Mouse (Mus musculus) thymus, postnatal 4 days (tissue): ENCODE results near the gene Ppp1r36.
A peak's percentile ranks its signal among the peaks of the same experiment; 100 is the strongest.
"Not testable (repeated sequence)": the region's sequence is repeated elsewhere in the genome, so short reads cannot be mapped to it uniquely, and the experiment has no call there.

Experiments
- DNase-seq: peaks from one replicate; pipeline ENCODE4 v3.0.0; 2021

Gene Ppp1r36

DNA sequence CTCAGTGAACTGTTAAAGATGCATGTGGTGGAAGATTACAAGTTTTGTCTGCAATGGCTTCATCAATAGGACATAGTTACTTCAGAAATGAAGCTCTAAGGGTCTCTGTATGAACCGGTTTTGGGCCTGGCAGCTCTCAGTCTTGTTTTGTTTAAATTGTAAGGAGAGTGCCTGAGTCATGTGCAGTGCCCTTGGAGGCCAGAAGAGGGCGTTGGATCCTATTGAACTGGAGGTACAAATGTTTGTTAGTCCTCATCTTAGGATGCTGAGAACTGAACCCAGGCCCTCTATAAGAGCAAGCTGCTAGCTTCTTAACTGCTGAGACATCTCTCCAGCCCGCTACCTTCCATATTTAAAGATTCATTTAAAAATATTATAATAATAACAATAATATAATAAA is 15.7 kb upstream of the Ppp1r36 start:
- DNase-seq = peak; percentile 25

DNA sequence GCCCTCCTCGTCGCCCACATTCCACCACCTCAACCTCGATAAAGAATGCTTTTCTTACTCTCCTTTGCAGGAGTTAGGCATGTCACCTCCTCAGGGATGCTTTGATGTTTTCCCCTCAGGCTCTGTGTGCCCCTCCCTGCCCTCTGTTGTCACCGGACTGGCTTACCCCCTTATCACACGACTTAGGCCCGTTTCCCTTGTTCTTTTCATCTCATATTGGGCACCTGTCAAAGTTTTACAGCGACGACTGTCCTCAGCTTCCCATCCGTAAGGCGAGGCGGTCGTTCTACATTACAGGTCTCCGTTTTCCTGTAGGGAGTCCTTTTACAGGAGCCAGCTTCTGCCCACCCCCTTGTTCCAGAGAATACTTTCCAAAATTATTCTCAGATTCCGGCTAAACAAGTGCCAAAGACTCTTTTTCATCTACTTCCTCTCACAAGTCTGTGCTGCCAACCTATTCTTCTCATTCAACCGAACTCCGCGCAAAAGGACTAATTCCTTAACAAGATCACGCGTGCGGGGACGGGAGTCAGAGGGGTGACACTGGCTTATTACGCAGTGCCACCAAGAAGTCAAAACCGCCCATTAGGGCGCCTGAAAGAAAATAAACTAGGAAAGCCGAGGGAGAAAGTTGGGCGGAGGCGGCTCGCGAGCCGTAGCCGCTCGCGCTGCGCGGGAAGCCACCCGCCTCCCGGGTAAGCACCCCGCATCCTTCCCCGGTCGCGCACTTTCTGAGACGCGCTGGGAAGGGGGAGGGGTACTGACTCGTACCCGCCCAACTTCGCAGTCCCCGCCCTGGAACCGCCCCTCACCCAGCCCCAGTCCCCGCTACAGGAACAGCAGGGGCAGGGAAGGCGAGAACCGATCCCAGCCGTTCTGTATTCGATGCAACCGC is 14.1 kb upstream of the Ppp1r36 start:
- DNase-seq = peak; percentile 94

DNA sequence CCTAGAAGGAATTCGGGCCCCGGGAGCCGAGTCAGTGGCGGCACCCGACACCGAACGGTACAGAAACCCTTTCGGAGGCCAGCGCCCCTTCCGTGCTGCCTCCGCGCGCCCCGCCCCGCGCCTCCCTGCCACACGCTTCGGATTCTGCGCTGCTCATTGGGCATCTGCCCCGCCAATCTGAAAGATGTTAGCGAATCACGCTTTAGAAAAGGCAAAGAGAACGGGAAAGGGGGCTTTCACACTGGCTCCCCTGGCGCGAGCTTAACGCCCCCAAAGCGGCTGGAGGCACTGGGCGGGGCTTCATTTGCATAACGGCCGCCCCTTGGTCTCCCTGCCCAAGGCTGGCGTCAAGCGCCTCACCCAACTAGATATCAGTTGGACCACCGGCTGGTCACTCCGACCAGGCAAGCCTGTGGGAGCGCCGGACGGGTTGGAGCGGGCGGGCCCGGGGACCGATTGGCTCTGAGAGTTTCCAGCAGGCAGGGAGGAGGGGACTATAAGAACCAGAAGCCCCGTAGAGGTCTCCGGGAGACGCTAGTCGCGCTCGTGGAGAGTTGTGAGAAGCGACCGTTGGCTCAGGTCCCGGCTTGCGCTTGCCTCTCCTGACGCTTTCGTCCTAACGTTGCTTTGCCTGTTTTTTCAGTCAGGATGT is 13.3 kb upstream of the Ppp1r36 start, which contains the start of gene Hspa2:
TSS of gene Hspa2 (plus strand) at position 291 of the 652 bp plus-strand sequence.
- DNase-seq = peak; percentile 99

DNA sequence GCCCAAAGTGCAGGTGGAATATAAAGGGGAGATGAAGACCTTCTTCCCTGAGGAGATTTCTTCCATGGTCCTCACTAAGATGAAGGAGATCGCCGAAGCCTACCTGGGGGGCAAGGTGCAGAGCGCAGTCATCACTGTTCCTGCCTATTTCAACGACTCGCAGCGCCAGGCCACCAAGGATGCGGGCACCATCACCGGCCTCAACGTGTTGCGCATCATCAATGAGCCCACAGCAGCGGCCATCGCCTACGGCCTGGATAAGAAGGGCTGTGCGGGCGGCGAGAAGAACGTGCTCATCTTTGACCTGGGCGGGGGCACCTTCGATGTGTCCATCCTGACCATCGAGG is 12.5 kb upstream of the Ppp1r36 start:
- DNase-seq = peak; percentile 40

DNA sequence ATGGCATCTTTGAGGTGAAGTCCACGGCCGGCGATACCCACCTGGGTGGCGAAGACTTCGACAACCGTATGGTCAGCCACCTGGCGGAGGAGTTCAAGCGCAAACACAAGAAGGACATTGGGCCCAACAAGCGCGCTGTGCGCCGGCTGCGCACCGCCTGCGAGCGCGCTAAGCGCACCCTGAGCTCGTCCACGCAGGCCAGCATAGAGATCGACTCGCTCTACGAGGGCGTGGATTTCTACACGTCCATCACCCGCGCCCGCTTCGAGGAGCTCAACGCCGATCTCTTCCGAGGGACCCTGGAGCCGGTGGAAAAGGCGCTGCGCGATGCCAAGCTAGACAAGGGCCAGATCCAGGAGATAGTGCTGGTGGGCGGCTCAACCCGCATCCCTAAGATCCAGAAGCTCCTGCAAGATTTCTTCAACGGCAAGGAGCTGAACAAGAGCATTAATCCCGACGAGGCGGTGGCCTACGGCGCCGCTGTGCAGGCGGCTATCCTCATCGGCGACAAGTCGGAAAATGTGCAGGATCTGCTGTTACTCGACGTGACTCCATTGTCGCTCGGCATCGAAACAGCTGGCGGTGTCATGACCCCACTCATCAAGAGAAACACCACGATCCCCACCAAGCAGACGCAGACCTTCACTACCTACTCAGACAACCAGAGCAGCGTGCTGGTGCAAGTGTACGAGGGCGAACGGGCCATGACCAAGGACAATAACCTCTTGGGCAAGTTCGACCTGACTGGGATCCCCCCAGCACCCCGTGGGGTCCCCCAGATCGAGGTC is 12.0 kb upstream of the Ppp1r36 start:
- DNase-seq = peak; percentile 43

DNA sequence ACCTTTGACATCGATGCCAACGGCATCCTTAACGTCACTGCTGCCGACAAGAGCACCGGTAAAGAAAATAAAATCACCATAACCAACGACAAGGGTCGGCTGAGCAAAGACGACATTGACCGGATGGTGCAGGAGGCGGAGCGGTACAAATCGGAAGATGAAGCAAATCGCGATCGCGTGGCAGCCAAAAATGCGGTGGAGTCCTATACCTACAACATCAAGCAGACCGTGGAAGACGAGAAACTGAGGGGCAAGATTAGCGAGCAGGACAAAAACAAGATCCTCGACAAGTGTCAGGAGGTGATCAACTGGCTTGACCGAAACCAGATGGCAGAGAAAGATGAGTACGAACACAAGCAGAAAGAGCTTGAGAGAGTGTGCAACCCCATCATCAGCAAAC is 11.4 kb upstream of the Ppp1r36 start:
- DNase-seq = no peak

DNA sequence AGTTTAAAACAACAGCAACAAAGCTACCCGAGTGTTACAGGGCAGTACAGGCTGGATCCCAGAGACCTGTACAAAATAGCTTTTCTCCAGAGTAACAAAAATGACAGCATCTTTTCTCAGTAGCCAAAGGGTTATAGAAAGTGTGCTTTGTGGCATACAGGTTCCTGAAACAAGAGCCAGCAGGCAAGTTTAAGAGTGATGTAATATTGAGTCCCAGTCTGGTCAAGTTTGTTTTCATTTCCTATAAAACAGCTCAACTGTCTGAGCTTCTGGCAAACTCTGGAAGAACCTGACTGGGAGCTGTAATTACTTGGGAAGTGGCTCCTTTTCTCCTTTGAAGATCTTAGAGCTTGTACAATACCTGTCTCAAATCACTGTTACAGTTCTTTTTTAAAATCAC is 10.2 kb upstream of the Ppp1r36 start:
- DNase-seq = no peak

DNA sequence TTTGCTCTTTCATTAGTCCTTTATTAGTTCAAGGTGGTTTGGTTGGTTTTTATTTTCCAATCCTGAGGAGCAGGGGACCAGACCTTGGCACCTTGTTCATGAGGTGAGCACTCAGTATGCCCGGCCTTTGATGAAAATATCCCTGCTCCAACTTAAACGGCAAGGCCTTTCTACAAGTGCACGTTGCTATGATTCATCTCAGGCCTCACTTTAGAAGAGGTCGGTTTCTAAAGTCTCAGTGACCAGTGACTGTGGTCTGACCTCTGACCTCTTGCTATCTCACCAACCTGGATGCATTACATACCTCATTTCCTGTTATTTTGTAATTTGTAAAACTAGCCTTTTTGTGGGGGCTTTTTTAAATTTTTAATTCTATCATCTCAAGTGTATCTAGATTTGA is 8.2 kb upstream of the Ppp1r36 start:
- DNase-seq = no peak

DNA sequence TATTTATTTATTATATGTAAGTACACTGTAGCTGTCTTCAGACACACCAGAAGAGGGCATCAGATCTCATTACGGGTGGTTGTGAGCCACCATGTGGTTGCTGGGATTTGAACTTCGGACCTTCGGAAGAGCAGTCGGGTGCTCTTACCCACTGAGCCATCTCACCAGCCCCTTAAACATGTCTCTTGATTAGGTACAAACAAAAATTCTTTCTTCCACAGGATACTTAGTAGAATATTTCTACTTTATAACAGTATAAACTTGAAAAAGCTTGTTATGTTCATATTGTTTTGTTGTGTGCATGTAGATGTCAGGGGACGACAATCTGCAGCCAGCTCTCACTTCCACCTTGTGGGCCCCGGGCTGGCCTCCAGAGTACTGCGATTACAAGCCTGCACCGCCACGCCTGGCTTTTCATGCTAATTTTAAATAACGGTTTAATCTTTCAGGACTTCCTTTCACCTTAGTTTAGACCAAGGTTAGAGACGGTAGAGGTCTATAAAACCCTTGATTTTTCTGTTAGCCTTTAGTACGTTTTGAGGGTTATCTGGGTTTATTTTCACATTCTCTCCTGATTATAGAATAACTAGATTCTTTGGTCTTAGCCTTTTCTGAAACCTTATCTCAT is 1.8 kb upstream of the Ppp1r36 start:
- no peak for DNase-seq

DNA sequence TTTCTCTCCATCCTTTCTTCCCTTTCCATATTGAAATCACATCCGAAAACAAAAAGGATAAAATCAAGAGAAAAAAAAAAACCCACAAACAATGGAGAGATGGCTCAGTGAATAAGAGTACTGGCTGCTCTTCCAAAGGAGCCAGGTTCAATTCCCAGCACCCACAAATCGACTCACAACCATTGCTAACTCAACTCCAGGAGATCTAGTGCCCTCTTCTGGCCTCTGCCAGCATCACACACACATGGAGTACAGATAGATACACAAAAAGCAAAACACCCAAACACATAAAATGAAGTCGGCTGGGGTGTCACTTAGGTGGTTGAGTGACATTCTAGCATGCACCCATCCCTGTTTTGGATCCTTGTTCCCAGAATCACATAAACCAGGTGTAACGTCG is 1.0 kb downstream of the Ppp1r36 start:
- peak; percentile 14 for DNase-seq

DNA sequence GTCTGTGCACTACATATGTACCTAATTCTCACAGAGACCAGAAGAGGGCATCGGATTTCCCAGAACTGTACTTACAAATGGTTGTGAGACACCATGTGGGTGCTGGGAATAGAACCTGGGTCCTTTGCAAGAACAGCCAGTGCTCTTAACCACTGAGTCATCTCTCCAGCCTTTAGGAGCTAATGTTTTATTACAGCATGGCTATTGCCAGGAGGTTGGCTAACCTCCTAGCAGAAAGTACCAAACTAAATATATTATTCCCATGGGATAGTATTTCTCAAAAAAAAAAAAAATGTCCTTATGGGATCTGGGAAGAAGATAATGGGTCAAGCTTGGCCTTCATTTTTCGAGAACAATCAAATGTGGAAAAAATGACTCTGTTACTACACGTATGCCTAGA is 7.9 kb downstream of the Ppp1r36 start:
- DNase-seq = no peak

DNA sequence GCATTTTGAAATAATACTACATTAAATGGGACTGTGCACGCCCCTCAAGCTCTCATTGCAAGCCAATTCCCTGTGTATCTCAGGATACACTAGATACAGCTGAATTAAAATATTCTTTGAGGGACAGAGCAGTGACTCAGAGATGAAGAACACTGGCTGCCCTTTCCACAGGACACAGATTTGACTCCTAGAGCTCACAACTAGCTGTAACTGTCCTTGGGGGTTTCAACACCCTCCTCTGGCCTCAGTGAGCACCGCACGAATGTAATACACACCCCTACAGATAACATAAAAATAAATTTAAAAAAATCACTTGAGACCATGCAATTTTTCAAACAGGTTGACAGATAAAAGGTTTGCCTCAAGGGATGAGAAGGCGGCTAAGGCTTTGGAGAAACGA is 10.2 kb downstream of the Ppp1r36 start:
- no peak for DNase-seq

DNA sequence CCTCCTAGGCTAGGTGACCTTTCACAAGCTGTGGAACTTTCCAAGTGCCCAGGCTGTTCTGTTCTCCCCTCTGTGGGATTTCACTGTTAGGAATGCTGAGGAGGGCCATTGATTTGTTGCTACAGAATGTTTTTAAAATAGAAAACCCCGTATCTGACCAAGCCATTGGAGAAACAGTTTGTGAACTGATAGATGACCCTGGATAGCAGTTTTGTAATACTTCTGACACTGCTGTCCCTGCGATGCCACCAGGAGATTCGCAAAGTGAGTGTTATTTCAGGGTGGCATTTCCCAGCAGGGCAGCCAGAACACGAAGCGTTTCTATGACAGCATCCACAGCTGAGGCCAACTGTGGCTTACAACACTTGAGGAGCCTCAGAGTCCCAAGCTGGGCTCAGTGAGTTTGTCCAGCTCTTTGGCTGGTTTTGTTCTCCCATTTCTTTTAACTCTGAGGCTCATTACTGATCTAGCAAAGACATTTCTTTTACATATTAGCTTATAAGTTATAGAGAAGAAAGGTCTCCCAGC is 13.6 kb downstream of the Ppp1r36 start:
- DNase-seq = no peak

DNA sequence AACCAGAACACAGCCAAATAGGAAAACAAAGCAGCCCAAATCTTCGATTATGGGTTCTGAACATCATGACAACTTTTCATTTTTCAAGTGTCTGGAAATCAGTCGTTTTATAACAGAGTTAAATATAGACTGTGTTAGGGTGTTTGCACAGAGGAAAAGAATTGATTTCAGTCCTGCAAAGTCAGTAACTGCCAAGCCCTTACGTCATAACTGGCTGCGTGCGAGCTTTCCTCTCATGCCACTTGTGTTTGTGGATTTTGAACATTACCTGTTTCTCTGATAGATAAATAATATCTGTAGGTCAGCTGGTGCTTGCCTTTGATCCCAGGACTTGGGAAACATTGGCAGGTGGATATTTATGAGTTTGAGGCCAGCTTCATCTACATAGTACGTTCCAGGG is 14.1 kb downstream of the Ppp1r36 start:
- DNase-seq = no peak

DNA sequence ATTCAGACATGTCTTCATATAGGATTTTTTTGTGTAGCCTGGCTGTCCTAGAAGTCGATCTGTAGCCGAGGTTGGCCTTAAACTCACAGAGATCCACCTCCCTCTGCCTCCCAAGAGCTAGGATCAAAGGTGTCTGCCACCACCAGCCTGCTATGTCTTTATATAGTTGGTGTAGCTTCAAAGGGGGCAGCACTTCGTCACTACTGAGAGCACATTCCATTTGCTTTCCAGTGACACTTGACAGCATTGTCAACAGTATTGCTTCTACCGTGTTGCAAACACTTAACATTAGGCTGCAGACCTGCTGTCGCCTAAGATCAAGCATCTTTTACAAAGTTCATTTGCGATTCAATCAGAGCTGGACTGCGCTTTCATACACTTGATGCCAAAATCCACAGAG is 16.8 kb downstream of the Ppp1r36 start:
- no peak for DNase-seq

DNA sequence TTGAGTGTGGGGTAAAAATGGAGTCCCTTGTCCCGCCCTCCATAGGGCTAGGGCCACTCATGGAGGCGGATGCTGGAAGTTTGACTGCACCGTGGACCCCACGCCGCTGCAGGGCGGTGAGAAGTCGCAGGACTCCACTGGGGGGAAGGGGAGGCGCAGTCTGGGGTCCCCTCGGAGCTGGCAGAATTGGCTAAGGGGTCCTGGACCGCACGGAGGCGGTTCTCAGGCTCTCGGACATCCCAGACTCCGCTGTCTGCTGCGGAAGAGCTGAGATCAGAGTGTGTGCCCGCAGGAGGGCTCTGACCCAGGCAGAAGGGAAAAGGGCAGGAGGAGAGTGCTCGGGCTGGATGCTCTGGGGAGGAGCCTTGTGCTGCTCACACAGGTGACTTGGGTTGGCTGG is 17.7 kb downstream of the Ppp1r36 start:
- DNase-seq = no peak

DNA sequence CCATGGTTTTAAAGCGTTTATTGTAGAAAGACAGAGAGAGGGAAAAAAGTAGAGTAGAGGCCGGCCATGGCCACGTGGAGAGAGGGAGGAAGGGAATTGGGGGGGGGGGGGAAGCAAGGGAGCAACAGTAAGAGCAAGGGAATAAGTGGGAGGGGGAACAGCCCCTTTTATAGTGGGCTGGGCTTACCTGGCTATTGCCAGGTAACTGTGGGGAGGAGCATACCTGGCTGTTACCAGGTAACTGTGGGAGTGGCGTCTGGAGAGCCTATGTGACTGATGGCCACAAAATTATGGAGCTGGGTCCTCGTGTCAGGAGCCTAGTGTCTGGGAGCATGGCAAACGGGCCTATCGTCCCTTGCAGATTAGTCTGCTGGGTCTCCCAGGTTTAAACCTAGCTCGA is 18.2 kb downstream of the Ppp1r36 start:
- no peak for DNase-seq

DNA sequence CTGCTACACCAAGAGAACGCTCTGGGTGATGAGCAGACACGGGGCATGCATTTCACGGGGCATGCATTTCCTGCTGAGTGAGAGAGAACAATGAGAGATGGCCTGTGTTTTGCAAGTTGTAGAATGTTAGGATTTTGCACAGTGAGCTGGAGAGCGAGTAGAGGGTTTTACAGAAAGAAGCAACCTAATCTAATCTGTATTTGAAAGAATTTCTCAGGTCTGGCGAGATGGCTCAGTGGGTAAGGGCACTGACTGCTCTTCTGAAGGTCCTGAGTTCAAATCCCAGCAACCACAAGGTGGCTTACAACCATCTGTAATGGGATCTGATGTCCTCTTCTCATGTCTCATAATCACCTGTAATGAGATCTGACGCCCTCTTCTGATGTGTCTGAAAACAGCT is 26.1 kb downstream of the Ppp1r36 start:
- not testable (repeated sequence) for DNase-seq

DNA sequence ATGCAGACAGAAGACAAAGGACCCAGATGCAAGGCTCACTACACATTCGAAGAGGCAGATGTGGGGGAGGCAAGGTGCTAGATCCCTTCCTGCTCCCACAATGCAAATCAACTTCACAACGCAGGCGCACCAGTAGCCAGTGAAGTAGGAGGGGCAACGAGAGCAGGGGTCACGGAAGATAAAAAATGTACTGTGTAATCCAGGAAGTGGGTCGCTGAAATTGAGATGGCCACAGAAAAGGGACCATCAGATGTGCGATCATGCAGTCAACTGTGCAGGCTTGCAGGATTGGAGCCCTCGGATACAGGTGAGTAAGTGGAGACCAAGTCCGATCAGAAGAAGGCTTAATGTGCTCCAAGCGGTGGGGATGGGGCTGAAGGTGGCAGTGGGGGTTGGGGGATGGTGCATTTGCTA is 27.0 kb downstream of the Ppp1r36 start:
- DNase-seq = no peak

DNA sequence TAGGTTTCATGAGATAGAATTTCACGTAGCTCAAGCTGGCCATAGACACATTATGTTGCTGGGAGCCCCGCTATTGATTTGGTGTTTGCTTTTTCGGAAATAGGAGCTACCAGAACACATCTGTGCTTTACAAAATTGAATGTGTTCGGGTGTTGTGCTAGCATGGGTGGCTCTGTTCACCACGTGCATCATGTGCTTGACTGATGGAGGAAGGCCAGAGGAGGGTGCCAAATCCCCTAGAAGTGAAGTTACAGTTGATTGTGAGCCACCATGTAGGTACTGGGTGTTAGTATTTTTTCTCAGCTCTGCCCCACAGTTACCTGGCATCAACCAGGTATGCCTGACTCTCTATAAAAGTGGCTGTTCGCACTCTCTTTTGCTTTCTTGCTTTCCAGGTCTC is 27.5 kb downstream of the Ppp1r36 start:
- DNase-seq = no peak

DNA sequence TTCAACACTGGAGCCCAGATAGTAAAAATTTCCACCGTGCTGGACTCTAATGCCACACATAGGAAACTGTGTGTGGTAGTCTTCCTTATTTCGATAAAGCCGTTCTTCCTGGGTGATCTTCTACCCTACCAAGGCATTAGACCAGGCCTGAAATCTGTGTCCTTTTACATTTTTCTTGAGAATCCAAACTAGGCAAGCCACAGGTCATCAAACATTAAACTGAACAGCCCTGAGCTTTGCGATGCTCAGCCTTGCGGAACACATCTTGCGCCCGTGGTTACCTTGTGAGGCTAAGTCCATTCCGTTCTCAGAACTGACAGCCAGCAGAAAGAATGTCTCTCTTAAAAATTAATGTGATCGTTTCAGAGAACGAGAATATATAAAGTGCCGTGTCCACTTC is 28.9 kb downstream of the Ppp1r36 start:
- no peak for DNase-seq

DNA sequence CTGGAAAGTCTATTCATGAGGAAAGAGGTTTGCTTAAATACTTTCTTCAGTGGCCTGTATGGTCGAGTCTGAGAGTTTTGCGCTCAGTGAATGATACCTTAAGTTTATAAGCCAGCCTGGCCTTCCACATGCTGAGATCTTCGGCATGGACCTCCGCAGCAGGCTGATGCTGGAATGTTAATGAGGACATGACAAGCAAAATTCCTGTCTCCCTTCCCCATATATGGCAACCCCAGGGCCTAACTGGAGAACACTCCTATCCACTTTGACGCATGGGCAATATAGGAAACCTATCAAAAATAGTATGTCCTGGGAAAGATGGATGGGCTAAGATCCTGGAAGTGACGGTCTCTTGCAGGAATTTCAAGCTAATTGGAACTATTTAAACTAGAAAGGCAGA is 30.8 kb downstream of the Ppp1r36 start:
- no peak for DNase-seq

DNA sequence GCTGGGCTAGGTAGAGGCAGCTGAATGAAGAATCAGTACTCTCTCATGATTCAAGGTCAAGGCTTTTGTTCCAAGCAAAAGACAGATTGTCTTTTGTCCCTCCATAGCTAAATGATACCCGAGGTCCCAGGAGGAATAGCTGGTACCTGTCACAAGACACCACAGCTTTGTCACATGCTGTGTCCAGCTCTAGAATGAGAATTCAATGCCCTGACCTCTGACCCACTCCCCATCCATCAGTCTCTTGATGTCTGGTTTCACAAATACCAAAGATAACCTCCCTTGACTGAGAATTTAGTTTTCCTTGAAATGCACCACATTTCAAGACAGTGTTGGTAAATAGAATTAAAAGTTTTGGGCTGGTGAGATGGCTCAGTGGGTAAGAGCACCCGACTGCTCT is 34.9 kb downstream of the Ppp1r36 start:
- no peak for DNase-seq
